Mouse (Mus musculus): ENCODE data around the gene Wnt9a. TPM values are rescaled to one million over a fixed set of nuclear protein-coding genes. Genes with fewer than 3 reads are reported as not detected.
"Not testable (repeated sequence)": the region's sequence is repeated elsewhere in the genome, so short reads cannot be mapped to it uniquely, and the experiment has no call there.

The Wnt9a gene
- polyA plus RNA-seq, 1 experiment from 2014 or later: 7.3 TPM

DNA sequence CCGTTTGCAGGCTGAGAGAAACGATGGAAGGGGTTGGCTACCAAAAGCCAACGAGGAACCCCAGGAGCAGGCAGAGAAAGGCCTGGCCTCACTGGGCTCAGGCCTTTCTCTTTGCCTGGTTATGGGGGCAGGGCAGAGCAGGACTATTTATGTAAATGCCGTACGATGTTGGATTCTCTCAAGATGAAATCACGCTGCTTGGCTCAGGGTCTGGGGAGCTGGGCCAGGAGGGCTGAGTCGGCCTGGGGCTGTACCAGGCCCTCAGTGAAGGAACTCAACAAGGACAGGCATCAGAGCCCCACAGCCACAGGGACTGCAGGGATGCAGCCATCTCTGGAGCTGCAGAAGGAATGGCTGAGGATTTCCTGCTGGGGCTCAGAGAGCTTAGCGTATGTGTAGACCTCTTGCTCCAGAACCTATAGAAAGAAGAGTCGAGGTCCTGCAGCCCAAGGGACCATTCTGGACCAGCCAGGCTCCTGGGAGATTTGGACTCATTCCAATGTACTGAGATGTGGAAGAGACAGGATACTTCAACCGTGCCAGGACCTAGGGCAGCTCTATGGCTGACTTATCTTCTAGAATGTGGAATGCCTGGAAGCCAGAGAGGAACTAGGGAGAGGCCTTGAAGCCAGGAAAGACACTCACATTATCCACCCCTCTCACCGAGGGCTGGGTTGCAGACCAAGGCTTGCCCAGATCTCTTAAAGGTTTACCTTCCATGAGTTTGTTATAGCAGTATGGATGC lies 39.6 kb downstream of the Wnt9a start:
- Histone ChIP-seq H3K27me3 (no peaks in the 10 kb centered on the region; the same call in 1 of the 2 replicates), H3K9me3 (no peaks in the 10 kb centered on the region), H3K4me1 (no peaks in the 10 kb centered on the region), H3K36me3 (no peaks in the 10 kb centered on the region), H3K27ac (replicated peaks) (no peak overlapping the region), H3K4me2 (replicated peaks) (no peak overlapping the region), H3K9ac (replicated peaks) (no peak overlapping the region), H3K4me3 (no peak overlapping the region)
- 85% methylated on average over 11 of the region's 11 CpGs for WGBS
- ATAC-seq (ENCODE audit: low FRiP score, low read depth): no peak

DNA sequence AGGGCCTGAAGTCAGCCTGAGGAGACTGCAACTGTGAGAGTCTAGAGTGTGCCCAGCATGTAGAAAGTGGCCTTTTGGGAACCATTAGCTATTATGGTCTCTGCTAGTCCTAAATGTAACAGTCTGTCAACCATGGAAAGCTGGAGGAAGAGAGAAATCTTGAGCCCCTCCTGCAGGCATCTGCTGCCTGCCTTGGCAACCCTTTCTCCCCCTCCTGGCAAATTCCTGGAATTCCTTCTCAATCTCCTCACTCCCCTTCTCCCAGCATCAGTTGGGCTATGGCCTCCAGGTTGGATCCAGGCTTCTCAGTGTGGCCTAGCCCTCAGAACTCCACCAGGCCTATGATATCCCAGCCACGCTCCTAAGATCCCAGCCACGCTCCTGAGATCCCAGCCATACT lies 43.6 kb downstream of the Wnt9a start:
- WGBS: 77% methylated on average over 2 of the region's 2 CpGs
- Histone ChIP-seq H3K4me3 (no peak overlapping the region), H3K36me3 (no peaks in the 10 kb centered on the region), H3K9me3 (no peaks in the 10 kb centered on the region), H3K27ac (replicated peaks) (no peak overlapping the region), H3K4me1 (no peaks in the 10 kb centered on the region), H3K4me2 (replicated peaks) (no peak overlapping the region), H3K27me3 (no peaks in the 10 kb centered on the region), H3K9ac (replicated peaks) (no peak overlapping the region)
- no peak for ATAC-seq (ENCODE audit: low FRiP score, low read depth)

DNA sequence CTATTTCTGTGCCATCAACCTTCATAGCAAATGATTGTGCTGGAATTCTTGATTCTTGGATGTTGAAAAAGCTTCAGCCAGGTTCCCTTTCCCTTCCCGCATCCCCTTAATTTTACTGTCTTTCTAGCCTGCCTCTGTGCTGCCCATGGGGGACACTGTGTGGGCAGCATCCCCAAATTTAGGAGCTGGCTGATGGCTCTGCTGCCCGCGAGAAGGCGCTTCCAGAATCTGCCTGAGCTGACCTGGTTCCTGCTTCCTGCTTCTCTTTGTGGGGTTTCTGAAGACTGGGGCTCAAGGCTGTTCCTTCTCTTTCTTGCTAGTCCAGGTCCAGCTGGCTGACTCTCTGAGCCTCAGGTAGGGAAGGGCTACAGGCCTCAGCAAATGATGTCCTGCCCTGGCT lies 48.1 kb downstream of the Wnt9a start:
- H3K9ac ChIP-seq (replicated peaks): no peak overlapping the region
- no peaks in the 10 kb centered on the region for H3K36me3 ChIP-seq
- no peaks in the 10 kb centered on the region for H3K27me3 ChIP-seq
- no peak overlapping the region for H3K4me2 ChIP-seq (replicated peaks)
- no peaks in the 10 kb centered on the region for H3K4me1 ChIP-seq
- H3K9me3 ChIP-seq: no peaks in the 10 kb centered on the region
- H3K4me3 ChIP-seq: no peak overlapping the region
- H3K27ac ChIP-seq (replicated peaks): no peak overlapping the region
- 83% methylated on average over 4 of the region's 4 CpGs for WGBS
- ATAC-seq (ENCODE audit: low FRiP score, low read depth): no peak

DNA sequence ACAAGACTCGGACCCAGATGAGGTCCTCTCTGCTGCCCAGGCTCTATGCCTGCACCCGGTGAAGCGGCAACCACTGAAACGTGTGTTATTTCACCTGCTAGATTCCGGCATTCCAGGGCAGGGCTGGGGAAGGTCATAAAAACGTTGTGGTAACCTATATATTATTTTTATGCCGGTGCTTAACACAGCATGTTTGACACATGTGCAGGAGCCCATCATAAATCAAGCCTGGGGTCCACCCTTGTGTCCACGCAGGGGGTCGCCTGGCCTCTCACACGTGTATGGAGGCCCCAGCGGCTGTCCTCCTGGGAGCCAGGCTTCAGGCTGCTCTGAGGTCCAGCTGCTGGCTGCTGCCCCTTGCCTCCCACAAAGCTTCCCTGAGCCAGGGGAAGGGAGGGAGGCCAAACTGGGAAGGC lies 50.2 kb downstream of the Wnt9a start:
- Histone ChIP-seq H3K9ac (replicated peaks) (no peak overlapping the region), H3K27me3 (0 out of 2 replicates have a peak, but pooled peaks cover under 1% of the 10 kb centered on the region), H3K4me3 (no peak overlapping the region), H3K27ac (replicated peaks) (no peak overlapping the region), H3K36me3 (no peaks in the 10 kb centered on the region), H3K4me1 (no peaks in the 10 kb centered on the region), H3K4me2 (replicated peaks) (no peak overlapping the region), H3K9me3 (no peaks in the 10 kb centered on the region)
- no peak for ATAC-seq (ENCODE audit: low FRiP score, low read depth)
- 73% methylated on average over 11 of the region's 11 CpGs for WGBS

DNA sequence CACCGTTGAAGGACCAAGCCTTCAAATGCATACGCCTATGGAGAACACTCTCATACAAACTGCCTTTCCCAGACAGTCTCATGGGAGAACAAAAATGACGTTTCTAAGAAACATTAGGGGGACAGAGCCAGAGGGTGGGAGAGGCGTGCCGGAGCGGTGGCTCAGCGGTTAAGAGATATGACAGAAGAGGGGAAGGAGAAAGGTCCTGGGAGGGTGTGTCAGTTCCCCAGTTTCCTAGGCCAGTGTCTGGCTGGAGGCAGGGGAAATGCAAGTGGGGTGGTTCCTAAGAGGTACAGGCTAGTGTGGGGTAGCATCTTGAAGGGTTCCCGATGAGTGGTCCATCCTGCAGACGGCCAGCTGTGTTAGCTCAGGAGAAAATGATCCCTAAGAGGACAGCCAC lies 54.6 kb downstream of the Wnt9a start:
- Histone ChIP-seq H3K9me3 (no peaks in the 10 kb centered on the region), H3K4me2 (replicated peaks) (no peak overlapping the region), H3K4me3 (no peak overlapping the region), H3K9ac (replicated peaks) (no peak overlapping the region), H3K27ac (replicated peaks) (no peak overlapping the region), H3K36me3 (no peaks in the 10 kb centered on the region), H3K27me3 (0 out of 2 replicates have a peak, but pooled peaks cover 6% of the 10 kb centered on the region), H3K4me1 (peaks cover 6% of the 10 kb centered on the region)
- 91% methylated on average over 9 of the region's 9 CpGs for WGBS
- ATAC-seq (ENCODE audit: low FRiP score, low read depth): no peak

DNA sequence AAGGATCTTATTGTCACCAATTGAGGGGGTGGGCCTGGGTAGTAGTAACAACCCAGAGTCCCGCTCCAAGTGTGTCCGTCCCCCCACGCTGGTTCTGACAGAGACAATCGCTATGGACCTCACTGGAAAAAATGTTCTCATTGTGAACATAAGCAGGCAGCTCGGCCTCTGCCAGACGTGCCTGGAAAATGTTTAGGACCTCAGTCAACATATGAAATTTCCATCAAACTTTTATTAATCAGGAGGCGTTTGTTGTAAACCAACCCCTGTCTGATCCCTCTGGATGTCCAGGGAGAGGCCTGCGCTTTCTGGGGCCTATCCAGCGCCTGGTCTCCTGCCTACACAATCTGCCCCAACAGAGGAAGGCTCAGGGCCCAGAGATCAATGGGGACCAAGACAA lies 57.3 kb downstream of the Wnt9a start:
- Histone ChIP-seq H3K9ac (replicated peaks) (no peak overlapping the region), H3K9me3 (no peaks in the 10 kb centered on the region), H3K4me2 (replicated peaks) (no peak overlapping the region), H3K4me3 (no peak overlapping the region), H3K27ac (replicated peaks) (no peak overlapping the region), H3K4me1 (peaks cover 9% of the 10 kb centered on the region), H3K36me3 (no peaks in the 10 kb centered on the region), H3K27me3 (0 out of 2 replicates have a peak, but pooled peaks cover 6% of the 10 kb centered on the region)
- 87% methylated on average over 9 of the region's 9 CpGs for WGBS
- ATAC-seq (ENCODE audit: low FRiP score, low read depth): no peak

DNA sequence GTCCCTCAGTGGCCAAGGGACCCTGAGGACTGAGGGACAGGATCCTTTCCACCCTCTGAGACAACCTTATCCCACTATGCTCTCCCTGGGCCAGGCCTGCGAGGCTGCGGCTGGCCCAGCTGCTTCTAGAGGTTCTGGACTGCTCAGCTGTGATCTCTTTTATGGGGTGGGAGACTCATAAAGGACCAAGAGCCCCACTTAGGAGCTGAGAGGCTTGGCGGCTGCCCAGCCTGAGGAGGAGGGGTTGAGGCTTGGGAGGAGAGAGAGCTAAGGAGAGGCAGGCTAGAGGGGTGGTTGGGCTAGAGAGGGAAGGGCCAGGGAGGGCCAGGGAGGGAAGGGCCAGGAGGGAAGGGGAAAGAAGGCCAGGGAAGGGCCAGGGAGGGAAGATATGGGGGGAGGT lies 57.7 kb downstream of the Wnt9a start:
- Histone ChIP-seq H3K9me3 (no peaks in the 10 kb centered on the region), H3K36me3 (no peaks in the 10 kb centered on the region), H3K27ac (replicated peaks) (no peak overlapping the region), H3K4me1 (peaks cover 9% of the 10 kb centered on the region), H3K27me3 (0 out of 2 replicates have a peak, but pooled peaks cover 6% of the 10 kb centered on the region), H3K4me3 (no peak overlapping the region), H3K9ac (replicated peaks) (no peak overlapping the region), H3K4me2 (replicated peaks) (no peak overlapping the region)
- 58% methylated on average over 3 of the region's 3 CpGs for WGBS
- no peak for ATAC-seq (ENCODE audit: low FRiP score, low read depth)

DNA sequence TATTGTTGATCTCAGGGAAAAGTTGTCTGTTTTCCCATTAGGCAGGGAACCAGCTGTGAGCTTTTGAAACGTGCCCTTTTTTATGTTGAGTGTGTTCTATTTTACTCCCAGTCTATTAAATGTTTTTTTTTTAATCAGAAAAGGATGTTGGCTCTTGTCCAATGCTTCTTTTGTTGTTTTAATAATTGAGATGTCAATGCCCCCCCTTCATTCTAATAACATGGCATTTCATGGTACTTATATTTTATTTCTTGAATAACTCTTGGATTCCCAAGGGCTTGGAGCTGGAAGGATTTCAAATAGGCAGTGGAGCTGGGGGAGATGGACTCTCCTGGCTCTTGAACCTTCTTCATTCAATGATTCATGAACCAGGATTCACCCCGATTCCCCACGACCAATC lies 59.3 kb downstream of the Wnt9a start:
- Histone ChIP-seq H3K4me3 (no peak overlapping the region), H3K27ac (replicated peaks) (no peak overlapping the region), H3K4me1 (peaks cover 9% of the 10 kb centered on the region), H3K9ac (replicated peaks) (no peak overlapping the region), H3K4me2 (replicated peaks) (no peak overlapping the region), H3K27me3 (0 out of 2 replicates have a peak, but pooled peaks cover 6% of the 10 kb centered on the region), H3K9me3 (no peaks in the 10 kb centered on the region), H3K36me3 (no peaks in the 10 kb centered on the region)
- 68% methylated on average over 3 of the region's 3 CpGs for WGBS
- no peak for ATAC-seq (ENCODE audit: low FRiP score, low read depth)

DNA sequence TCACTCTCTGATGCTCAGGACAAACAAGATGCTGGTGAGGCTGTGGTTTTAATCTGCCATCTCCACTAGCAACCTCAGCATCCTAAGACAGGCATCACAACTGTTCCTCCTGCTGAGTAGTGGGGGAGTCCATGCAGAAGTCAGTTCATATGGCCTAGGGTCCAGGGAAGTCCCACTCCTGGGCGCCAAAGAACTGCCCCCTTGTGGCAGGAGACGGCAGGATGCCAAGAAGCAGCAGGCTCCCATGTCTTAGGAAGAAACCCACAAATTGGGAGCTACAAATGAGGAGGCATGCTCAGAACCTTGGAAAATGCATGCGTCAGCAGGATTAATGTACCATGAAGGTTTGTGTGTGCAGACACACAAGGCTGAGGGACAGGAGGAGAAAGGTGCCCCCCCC lies 59.9 kb downstream of the Wnt9a start:
- Histone ChIP-seq H3K27ac (replicated peaks) (no peak overlapping the region), H3K9ac (replicated peaks) (no peak overlapping the region), H3K9me3 (no peaks in the 10 kb centered on the region), H3K4me2 (replicated peaks) (no peak overlapping the region), H3K27me3 (0 out of 2 replicates have a peak, but pooled peaks cover 6% of the 10 kb centered on the region), H3K4me3 (no peak overlapping the region), H3K4me1 (peaks cover 9% of the 10 kb centered on the region), H3K36me3 (no peaks in the 10 kb centered on the region)
- 26% methylated on average over 3 of the region's 3 CpGs for WGBS
- no peak for ATAC-seq (ENCODE audit: low FRiP score, low read depth)

DNA sequence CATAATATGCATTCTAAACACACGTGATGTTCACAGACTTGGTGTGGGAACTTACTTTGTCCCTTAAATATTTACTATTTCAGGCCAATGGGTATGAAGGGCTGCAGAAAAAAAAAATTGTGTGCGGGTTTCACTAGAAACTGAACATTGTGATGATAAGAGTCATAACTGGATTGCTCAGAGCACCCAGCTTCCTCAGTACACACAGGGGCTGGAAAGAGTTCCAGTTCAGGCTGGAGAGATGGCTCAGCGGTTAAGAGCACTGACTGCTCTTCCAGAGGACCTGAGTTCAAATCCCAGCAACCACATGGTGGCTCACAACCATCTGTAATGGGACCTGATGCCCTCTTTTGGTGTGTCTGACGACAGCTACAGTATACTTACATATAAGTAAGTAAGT lies 61.2 kb downstream of the Wnt9a start:
- H3K4me1 ChIP-seq; H3K27ac ChIP-seq (replicated peaks); H3K27me3 ChIP-seq; H3K9me3 ChIP-seq; H3K9ac ChIP-seq (replicated peaks); ATAC-seq (ENCODE audit: low FRiP score, low read depth); H3K4me3 ChIP-seq; H3K36me3 ChIP-seq; H3K4me2 ChIP-seq (replicated peaks): not testable (repeated sequence)
- 79% methylated on average over 4 of the region's 4 CpGs for WGBS

DNA sequence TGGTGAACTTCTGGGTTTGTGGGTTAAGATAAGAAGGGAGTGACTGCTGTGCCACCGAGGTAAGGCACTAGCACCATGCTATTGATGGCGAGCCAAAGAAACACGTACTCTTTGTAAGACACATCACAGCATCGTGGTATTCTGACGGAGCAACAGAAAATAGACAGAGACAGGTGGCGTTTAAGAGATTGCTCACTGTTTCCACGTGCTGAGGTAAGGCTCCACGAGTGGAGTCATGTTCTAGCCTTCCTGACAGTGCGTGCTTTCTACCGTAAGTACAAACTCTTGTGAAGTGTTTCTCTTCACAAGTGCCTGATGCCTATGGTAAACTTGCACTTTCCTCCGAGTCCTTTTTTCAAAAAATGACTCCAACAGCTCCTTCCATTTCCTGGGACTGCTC lies 63.1 kb downstream of the Wnt9a start:
- no peak for ATAC-seq (ENCODE audit: low FRiP score, low read depth)
- H3K4me2 ChIP-seq (replicated peaks): no peak overlapping the region
- WGBS: 81% methylated on average over 11 of the region's 11 CpGs

DNA sequence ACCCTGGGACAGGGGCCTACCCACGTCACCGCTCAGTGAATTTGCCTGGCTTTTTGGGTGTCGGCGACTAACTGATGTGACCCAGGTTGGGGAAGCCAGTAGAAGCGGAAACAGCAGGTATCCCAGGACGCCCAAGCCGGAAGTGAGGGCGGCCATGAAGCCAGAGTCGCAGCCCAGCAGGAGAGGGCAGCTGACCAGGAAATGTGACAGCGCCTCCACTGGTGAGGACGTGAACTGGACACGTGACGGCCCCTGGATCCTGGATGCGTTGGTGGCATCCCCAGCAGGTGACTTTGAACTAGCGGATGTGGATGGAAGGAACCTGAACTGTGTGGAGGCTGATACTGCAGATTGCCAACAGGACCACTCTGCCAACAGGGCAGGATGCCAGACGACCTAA lies 68.7 kb downstream of the Wnt9a start, which contains the start of gene Prss38:
Prss38 (minus strand) TSS at position 183 of the 400 bp plus-strand sequence.
- H3K9ac ChIP-seq (replicated peaks): no peak within 1 kb of the TSS
- no peak within 1 kb of the TSS for H3K27ac ChIP-seq (replicated peaks)
- no peak within 1 kb of the TSS for H3K4me2 ChIP-seq (replicated peaks)
- no peak for ATAC-seq (ENCODE audit: low FRiP score, low read depth)
- H3K4me3 ChIP-seq: no peak within 1 kb of the TSS
- H3K27me3 ChIP-seq: no peaks in the 10 kb centered on the region
- WGBS: 77% methylated on average over 16 of the region's 16 CpGs
- no peaks in the 10 kb centered on the region for H3K4me1 ChIP-seq
- H3K9me3 ChIP-seq: no peaks in the 10 kb centered on the region
- H3K36me3 ChIP-seq: no peaks in the 10 kb centered on the region

More for the DNA sequence above, 63.1 kb downstream of the Wnt9a start:
- Histone ChIP-seq H3K27me3 (no peaks in the 10 kb centered on the region), H3K9ac (replicated peaks) (no peak overlapping the region), H3K27ac (replicated peaks) (no peak overlapping the region), H3K9me3 (no peaks in the 10 kb centered on the region), H3K36me3 (no peaks in the 10 kb centered on the region), H3K4me1 (peaks cover 9% of the 10 kb centered on the region), H3K4me3 (no peak overlapping the region)

DNA sequence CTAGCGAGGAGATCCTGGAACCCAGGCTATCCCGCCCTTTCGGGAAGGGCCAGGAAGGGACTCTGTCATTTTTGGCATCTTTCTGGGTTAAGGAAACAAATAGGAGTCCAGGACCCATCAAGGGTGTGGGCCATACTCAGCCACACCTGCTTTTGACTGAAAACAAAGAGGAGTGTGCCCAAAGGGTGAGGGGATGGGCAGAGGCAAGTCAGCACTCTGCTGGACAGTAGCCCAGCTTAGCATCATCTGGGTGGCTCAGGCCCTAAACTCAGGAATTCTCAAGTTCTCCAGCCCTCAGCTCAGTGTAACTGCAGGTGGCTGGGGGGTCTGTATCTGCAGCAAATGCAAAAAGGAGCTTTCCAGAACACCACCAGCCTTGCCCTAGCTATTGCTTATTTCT lies 71.3 kb downstream of the Wnt9a start:
- Histone ChIP-seq H3K27me3 (no peaks in the 10 kb centered on the region), H3K27ac (replicated peaks) (no peak overlapping the region), H3K4me2 (replicated peaks) (no peak overlapping the region), H3K4me1 (no peaks in the 10 kb centered on the region), H3K4me3 (no peak overlapping the region), H3K9me3 (no peaks in the 10 kb centered on the region), H3K36me3 (no peaks in the 10 kb centered on the region), H3K9ac (replicated peaks) (no peak overlapping the region)
- 88% methylated on average over 3 of the region's 3 CpGs for WGBS
- ATAC-seq (ENCODE audit: low FRiP score, low read depth): no peak
